8 mouse cellular contexts compared by ENCODE assay signal in the genomic region with DNA sequence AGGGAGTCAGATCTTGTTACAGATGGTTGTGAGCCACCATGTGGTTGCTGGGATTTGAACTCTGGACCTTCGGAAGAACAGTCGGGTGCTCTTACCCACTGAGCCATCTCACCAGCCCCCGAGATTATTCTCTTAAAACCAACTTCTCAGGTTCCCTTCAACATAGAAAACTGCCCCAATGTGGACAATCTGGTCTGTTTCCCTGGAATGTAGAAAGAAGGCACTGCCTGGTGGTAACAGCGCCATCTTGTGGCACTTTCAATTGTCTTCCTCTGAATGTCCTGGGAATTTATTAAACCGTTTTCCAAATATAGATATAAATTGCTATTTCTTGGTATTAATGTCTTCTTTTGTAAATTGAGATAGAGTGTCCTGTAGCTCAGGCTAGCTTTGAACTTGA. TPM values are rescaled to one million over a fixed set of nuclear protein-coding genes. Genes with fewer than 3 reads are reported as not detected.
DNase-seq lines count a peak whose midpoint lies in the region; ATAC-seq lines count a peak whose summit lies in the region.

No protein-coding gene starts in this region.

- intact Hi-C loops in left cerebral cortex, postnatal 4 days (cut with DNase I): no loop called here

- ATAC-seq in CD4-positive, CD25-positive, alpha-beta regulatory T cell, adult 4 months: no peak

- DNase-seq in CD4-positive, CD25-positive, alpha-beta regulatory T cell, adult 2 months (ENCODE audit: low read depth, low spot score): peak; percentile 74
- DNase-seq in right cerebral cortex, adult 18-20 months: peak; percentile 42
- DNase-seq in right cerebral cortex, postnatal 36 days (ENCODE audit: low spot score in 2 of 2): no peak
- DNase-seq in cerebellum, adult 9-11 months: peak; percentile 35
- DNase-seq in hindlimb bud, embryonic 11.5 days (ENCODE audit: extremely low spot score, low read depth, low spot score): peak; percentile 50
- peak; percentile 64 for DNase-seq in left cerebral cortex, postnatal 4 days
- DNase-seq in right cerebral cortex, postnatal 10 days (ENCODE audit: low spot score in 2 of 2): peak; percentile 45 to 63

RNA-seq across cellular contexts. Expression of gene Muc13, which starts 4.0 kb away (rescaled TPM):
- polyA plus RNA-seq in CD4-positive, CD25-positive, alpha-beta regulatory T cell, adult 4 months (2017; shearing (Covaris generic)): under 1 TPM in 1 of 2 experiments, not detected in 1; 0.33 TPM
- not detected for total RNA-seq in left cerebral cortex, postnatal 4 days (2021)

RNA-seq across cellular contexts. Expression of gene Itgb5, which starts 31.6 kb away (rescaled TPM):
- 1 to 10 TPM in 1 of 2 experiments, under 1 TPM in 1; 0.47 to 1.2 TPM for polyA plus RNA-seq in CD4-positive, CD25-positive, alpha-beta regulatory T cell, adult 4 months (2017; shearing (Covaris generic))
- 10 to 100 TPM; 26.0 to 26.4 TPM for total RNA-seq in left cerebral cortex, postnatal 4 days (2021)

Comparison
In these comparisons a context has a peak if more than half of its experiments do, and no peak if none do; other contexts are left out.
1. DNase-seq: peak in CD4-positive, CD25-positive, alpha-beta regulatory T cell, adult 2 months (single experiment), right cerebral cortex, adult 18-20 months (single experiment), cerebellum, adult 9-11 months (single experiment), hindlimb bud, embryonic 11.5 days (single experiment), left cerebral cortex, postnatal 4 days (single experiment) and right cerebral cortex, postnatal 10 days (2 of 2); none in right cerebral cortex, postnatal 36 days (0 of 2).